Mouse (Mus musculus) heart, adult 9 months (tissue): ENCODE measurements at regions not wholly inside any gene's neighbourhood (a gene's known extent, or its start where the extent isn't known, plus 50 kb on each side); places are given as distances from the start of the nearest gene placed in this dataset.

ENCODE experiments used
- DNase-seq, 2 experiments: peaks; one replicate each; pipeline ENCODE4 v3.0.0; 2022; ENCODE audit warnings: low spot score in 2 of 2

DNA sequence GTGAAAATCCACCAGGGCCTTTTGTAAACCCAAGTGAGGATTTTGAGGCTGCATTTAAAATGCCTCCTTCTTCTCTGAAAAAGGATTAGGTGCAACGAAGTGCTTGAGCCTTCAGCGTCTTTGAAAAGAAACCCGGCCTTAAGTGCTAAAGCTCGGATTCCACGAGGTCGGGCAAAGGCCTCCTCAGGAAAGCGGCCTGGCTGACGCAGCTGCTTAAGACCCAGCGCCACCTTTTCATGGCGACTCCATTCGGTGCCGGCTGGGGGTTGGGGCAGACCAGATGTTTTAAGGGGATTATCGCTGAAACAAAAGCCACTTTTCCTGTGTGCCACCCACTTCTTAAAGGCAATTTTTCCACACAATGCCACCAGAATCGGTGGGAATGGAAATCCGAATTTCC lies 61.6 kb upstream of the 4932438H23Rik start:
- DNase-seq: no peak

- DNase-seq: no peak
Measured at GRCm38 (mm10) chr16:91160679-91161078, 64.6 kb upstream of the Olig2 start.

- DNase-seq: no peak
Measured at GRCm38 (mm10) chr16:91161616-91162015, 63.6 kb upstream of the Olig2 start.

- DNase-seq: no peak
Measured at GRCm38 (mm10) chr16:91162381-91162780, 62.9 kb upstream of the Olig2 start.

- DNase-seq: no peak
Measured at GRCm38 (mm10) chr16:91165906-91166305, 59.4 kb upstream of the Olig2 start.

GRCm38 (mm10) chr16:91166866-91167265 lies 58.4 kb upstream of the Olig2 start:
- DNase-seq: peak in 1 of 2 experiments; percentile 1

GRCm38 (mm10) chr16:91168398-91168797 lies 56.9 kb upstream of the Olig2 start:
- DNase-seq: no peak

- DNase-seq: peak in 1 of 2 experiments; percentile 0
Measured at GRCm38 (mm10) chr16:91169829-91170228, 55.4 kb upstream of the Olig2 start.

- DNase-seq: no peak
Measured at GRCm38 (mm10) chr16:91171911-91172440, 53.3 kb upstream of the Olig2 start.

GRCm38 (mm10) chr16:91172510-91172909 lies 52.7 kb upstream of the Olig2 start:
- DNase-seq: no peak

- no peak for DNase-seq
Measured at GRCm38 (mm10) chr16:91173241-91173640, 52.0 kb upstream of the Olig2 start.

- no peak for DNase-seq
Measured at GRCm38 (mm10) chr16:91173870-91174278, 51.4 kb upstream of the Olig2 start.

DNA sequence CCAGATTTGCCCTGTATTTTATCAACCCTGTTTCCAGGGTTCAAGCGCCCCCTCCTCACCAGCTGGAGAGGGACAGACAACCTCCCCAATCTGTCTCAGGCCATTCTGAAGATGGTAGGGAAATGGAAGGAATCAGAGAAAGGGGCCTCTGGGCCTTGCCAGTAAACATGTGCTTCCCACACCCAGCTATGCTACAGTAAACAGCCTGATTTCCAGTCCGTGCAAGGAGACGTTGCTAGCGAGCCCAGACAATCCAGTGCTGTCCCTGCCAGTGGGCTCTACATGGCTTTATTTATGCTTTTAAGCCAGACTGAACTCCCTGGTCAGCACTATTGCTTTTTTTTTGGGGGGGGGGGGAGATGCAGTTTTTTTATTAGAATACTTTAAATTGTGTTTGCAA lies 50.9 kb upstream of the Olig2 start:
- DNase-seq: no peak
